Mouse (Mus musculus) E14TG2a.4 (cell line): ENCODE measurements around the gene Mea1.

Experiments used
- CTCF ChIP-seq: conservative IDR thresholded peaks from 2 replicates; pipeline ENCODE4 v1.5.1; 2014; ENCODE audit warnings: low read length
- NANOG ChIP-seq: IDR thresholded peaks from 2 replicates; pipeline ENCODE4 v1.6.1; 2014; ENCODE audit warnings: borderline replicate concordance, low read length, mixed read lengths
- POU5F1 ChIP-seq: IDR thresholded peaks from 2 replicates; pipeline ENCODE4 v1.6.1; 2014; ENCODE audit warnings: low read length, borderline replicate concordance

- TF ChIP-seq CTCF (no peak), POU5F1 (no peak), NANOG (no peak)
Measured at GRCm38 (mm10) chr17:46678911-46679310, 318 bp downstream of the Mea1 start.
